Mouse (Mus musculus): ENCODE measurements at regions not wholly inside any gene's neighbourhood (a gene's known extent, or its start where the extent isn't known, plus 50 kb on each side); places are given as distances from the start of the nearest gene placed in this dataset.

GRCm38 (mm10) chr17:92159325-92159724 is 1039.5 kb upstream of the Adcyap1 start:
- WGBS: 59% methylated on average over 1 of the region's 1 CpGs
- no peak for ATAC-seq (ENCODE audit: low FRiP score)
- TF ChIP-seq CTCF (IDR thresholded peaks at IDR 0.05): no peak

GRCm38 (mm10) chr17:92185740-92186139 is 1013.1 kb upstream of the Adcyap1 start:
- Histone ChIP-seq H3K4me1 (ENCODE audit: insufficient read depth, low read length) (no peaks in the 10 kb centered on the region), H3K4me3 (ENCODE audit: low read depth, low read length) (no peak overlapping the region), H3K36me3 (ENCODE audit: insufficient read depth, low read length) (no peaks in the 10 kb centered on the region), H3K9me3 (ENCODE audit: low read length) (no peaks in the 10 kb centered on the region), H3K27me3 (ENCODE audit: insufficient read depth, low read length) (no peaks in the 10 kb centered on the region), H3K9ac (replicated peaks; ENCODE audit: low read length, poor library complexity, severe bottlenecking) (no peak overlapping the region), H3K4me2 (ENCODE audit: low read depth, low read length, poor library complexity, severe bottlenecking) (no peak overlapping the region), H3K27ac (ENCODE audit: low read depth, low read length) (no peak overlapping the region)
- no peak for TF ChIP-seq CTCF (IDR thresholded peaks at IDR 0.05)
- ATAC-seq (ENCODE audit: low FRiP score) (no peak), DNase-seq (ENCODE audit: low spot score) (peak; percentile 32)
- WGBS: 73% methylated on average over 1 of the region's 1 CpGs

More at GRCm38 (mm10) chr17:92159325-92159724, 1039.5 kb upstream of the Adcyap1 start:
- H3K4me3 ChIP-seq (ENCODE audit: low read depth, low read length): no peak overlapping the region
- no peak overlapping the region for H3K4me2 ChIP-seq (ENCODE audit: low read depth, low read length, poor library complexity, severe bottlenecking)
- H3K9me3 ChIP-seq (ENCODE audit: low read length): no peaks in the 10 kb centered on the region
- DNase-seq (ENCODE audit: low spot score): no peak
- H3K27ac ChIP-seq (ENCODE audit: low read depth, low read length): no peak overlapping the region
- no peaks in the 10 kb centered on the region for H3K4me1 ChIP-seq (ENCODE audit: insufficient read depth, low read length)
- no peak overlapping the region for H3K9ac ChIP-seq (replicated peaks; ENCODE audit: low read length, poor library complexity, severe bottlenecking)
- no peaks in the 10 kb centered on the region for H3K27me3 ChIP-seq (ENCODE audit: insufficient read depth, low read length)
- H3K36me3 ChIP-seq (ENCODE audit: insufficient read depth, low read length): no peaks in the 10 kb centered on the region

GRCm38 (mm10) chr17:92210730-92211129 is 988.1 kb upstream of the Adcyap1 start:
- no peak for ATAC-seq (ENCODE audit: low FRiP score)
- H3K27ac ChIP-seq (ENCODE audit: low read depth, low read length): no peak overlapping the region

GRCm38 (mm10) chr17:92216464-92216863 is 982.4 kb upstream of the Adcyap1 start:
- Histone ChIP-seq H3K27ac (ENCODE audit: low read depth, low read length) (no peak overlapping the region), H3K36me3 (ENCODE audit: insufficient read depth, low read length) (no peaks in the 10 kb centered on the region), H3K4me2 (ENCODE audit: low read depth, low read length, poor library complexity, severe bottlenecking) (no peak overlapping the region), H3K9me3 (ENCODE audit: low read length) (no peaks in the 10 kb centered on the region), H3K27me3 (ENCODE audit: insufficient read depth, low read length) (no peaks in the 10 kb centered on the region), H3K4me1 (ENCODE audit: insufficient read depth, low read length) (no peaks in the 10 kb centered on the region), H3K4me3 (ENCODE audit: low read depth, low read length) (no peak overlapping the region), H3K9ac (replicated peaks; ENCODE audit: low read length, poor library complexity, severe bottlenecking) (no peak overlapping the region)
- ATAC-seq (ENCODE audit: low FRiP score) (no peak), DNase-seq (ENCODE audit: low spot score) (no peak)
- no peak for TF ChIP-seq CTCF (IDR thresholded peaks at IDR 0.05)
- WGBS: 58% methylated on average over 2 of the region's 2 CpGs

More at GRCm38 (mm10) chr17:92210730-92211129, 988.1 kb upstream of the Adcyap1 start:
- no peaks in the 10 kb centered on the region for H3K27me3 ChIP-seq (ENCODE audit: insufficient read depth, low read length)
- H3K4me3 ChIP-seq (ENCODE audit: low read depth, low read length): no peak overlapping the region
- H3K9me3 ChIP-seq (ENCODE audit: low read length): no peaks in the 10 kb centered on the region
- peak; percentile 22; the same call in 1 of the 2 replicates for TF ChIP-seq CTCF (IDR thresholded peaks at IDR 0.05)
- H3K4me1 ChIP-seq (ENCODE audit: insufficient read depth, low read length): no peaks in the 10 kb centered on the region
- H3K36me3 ChIP-seq (ENCODE audit: insufficient read depth, low read length): no peaks in the 10 kb centered on the region
- DNase-seq (ENCODE audit: low spot score): peak; percentile 1
- no peak overlapping the region for H3K9ac ChIP-seq (replicated peaks; ENCODE audit: low read length, poor library complexity, severe bottlenecking)
- H3K4me2 ChIP-seq (ENCODE audit: low read depth, low read length, poor library complexity, severe bottlenecking): no peak overlapping the region

Measured in midbrain, postnatal 0 days (tissue).